Mouse (Mus musculus) hindbrain, embryonic 14.5 days (tissue): ENCODE measurements around the gene Zfp747. TPM values are rescaled to one million over a fixed set of nuclear protein-coding genes. Genes with fewer than 3 reads are reported as not detected.
"Not testable (repeated sequence)": the region's sequence is repeated elsewhere in the genome, so short reads cannot be mapped to it uniquely, and the experiment has no call there.

Experiments
- ATAC-seq: fragments of 200-750 bp; cut with Nextera tagmentation; 2 replicates; pipeline ENCODE4 v1.8.0; 2017; ENCODE audit warnings: moderate number of reproducible peaks, mild to moderate bottlenecking, moderate TSS enrichment, moderate library complexity; ENCODE audit not compliant: low FRiP score
- DNase-seq: peaks from one replicate; pipeline ENCODE4 v3.0.0-alpha.2; 2015; ENCODE audit warnings: low spot score
- H3K27ac ChIP-seq: fragments of 300-500 bp; sonication (generic); 2 replicates; pipeline ENCODE4 v1.5.1; 2014; ENCODE audit warnings: mild to moderate bottlenecking, moderate library complexity
- H3K27me3 ChIP-seq: fragments of 300-500 bp; sonication (generic); 2 replicates; pipeline ENCODE4 v1.6.1; 2014; ENCODE audit warnings: mild to moderate bottlenecking, low read length, mixed read lengths; ENCODE audit not compliant: control insufficient read depth, insufficient read depth
- H3K36me3 ChIP-seq: fragments of 300-500 bp; sonication (generic); replicated peaks from 2 replicates; pipeline ENCODE4 v1.6.1; 2014; ENCODE audit not compliant: control insufficient read depth, insufficient read depth
- H3K4me1 ChIP-seq: fragments of 300-500 bp; sonication (generic); replicated peaks from 2 replicates; pipeline ENCODE4 v1.6.1; 2014; ENCODE audit warnings: antibody characterized with exemption, low read length, mixed read lengths; ENCODE audit not compliant: control insufficient read depth, insufficient read depth
- H3K4me2 ChIP-seq: fragments of 300-500 bp; sonication (generic); replicated peaks from 2 replicates; pipeline ENCODE4 v1.6.1; 2014; ENCODE audit warnings: mild to moderate bottlenecking, moderate library complexity
- H3K4me3 ChIP-seq: fragments of 300-500 bp; sonication (generic); replicated peaks from 2 replicates; pipeline ENCODE4 v1.5.1; 2014; ENCODE audit warnings: mild to moderate bottlenecking, low read length
- H3K9ac ChIP-seq: fragments of 300-500 bp; sonication (generic); 2 replicates; pipeline ENCODE4 v1.6.1; 2014
- H3K9me3 ChIP-seq: fragments of 300-500 bp; sonication (generic); 2 replicates; pipeline ENCODE4 v1.6.1; 2016; ENCODE audit warnings: low read length; ENCODE audit not compliant: control insufficient read depth
- WGBS: fragments of 180-500 bp; shearing (Covaris S2); extraction: QIAGEN DNeasy Blood & Tissue Kit; methylation state at CpG from one replicate; pipeline ENCODE4 v1.1.7; 2014; 5-methylcytosine and 5-hydroxymethylcytosine counted together
- polyA plus RNA-seq: library from polyadenylated mRNA; unstranded; fragments of >200 nt; fragmentation: Nextera tagmentation; extraction: Ambion mirVana; gene quantifications from 2 replicates; pipeline ENCODE4 v1.2.1, GENCODE M21; 2014

The Zfp747 gene
- polyA plus RNA-seq, 1 experiment from 2014 or later = 8.5 TPM

DNA sequence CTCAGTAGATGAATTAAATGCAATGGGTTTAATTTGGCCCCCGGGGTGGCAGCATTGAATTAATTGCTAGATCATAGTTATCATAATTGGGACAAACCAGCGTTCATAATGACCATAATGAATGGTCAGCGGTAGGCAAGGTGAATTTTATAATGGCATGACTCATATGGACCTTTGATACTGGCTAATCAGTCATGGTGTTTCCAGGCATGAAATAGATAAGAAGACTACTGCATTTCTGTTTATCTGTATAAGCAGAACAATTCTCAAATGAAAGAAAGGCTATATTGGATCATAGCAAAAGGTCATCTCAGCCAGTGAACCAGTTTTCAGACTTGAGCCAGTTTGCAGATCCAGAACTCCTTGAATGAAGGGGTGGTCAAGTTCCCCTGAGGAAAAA is 24.5 kb upstream of the Zfp747 start:
- Histone ChIP-seq H3K9ac (no peak overlapping the region), H3K27ac (no peak overlapping the region), H3K27me3 (no peaks in the 10 kb centered on the region), H3K36me3 (no peaks in the 10 kb centered on the region), H3K9me3 (no peaks in the 10 kb centered on the region), H3K4me3 (no peak overlapping the region), H3K4me2 (no peak overlapping the region), H3K4me1 (no peaks in the 10 kb centered on the region)
- 69% methylated on average over 3 of the region's 3 CpGs for WGBS
- no peak for ATAC-seq
- DNase-seq = no peak

DNA sequence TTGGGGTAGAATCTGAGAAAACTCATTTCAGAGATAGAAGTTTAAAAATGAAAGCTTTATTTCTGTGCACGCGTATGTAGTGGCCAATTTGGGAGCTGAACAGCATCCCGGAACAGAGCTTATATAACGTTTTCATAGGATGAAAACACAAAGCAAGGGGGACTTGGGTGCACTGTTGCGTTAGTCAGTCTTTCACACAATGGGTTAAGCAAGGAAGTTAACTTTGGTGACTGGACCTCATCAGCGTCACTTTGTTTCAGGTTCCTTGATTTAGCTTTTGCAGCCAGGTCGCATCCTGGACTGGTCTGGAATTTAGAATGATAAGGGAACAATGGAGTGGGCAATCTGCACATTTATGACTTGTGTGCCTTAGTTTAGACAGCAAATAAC is 18.1 kb upstream of the Zfp747 start:
- Histone ChIP-seq H3K27me3 (no peaks in the 10 kb centered on the region), H3K4me1 (peaks cover 14% of the 10 kb centered on the region), H3K36me3 (no peaks in the 10 kb centered on the region; the same call in 1 of the 2 replicates), H3K4me3 (peak overlapping the region; percentile 75), H3K9me3 (no peaks in the 10 kb centered on the region), H3K4me2 (peak overlapping the region; percentile 60), H3K27ac (peak overlapping the region; percentile 92), H3K9ac (peak overlapping the region; percentile 94)
- DNase-seq (no peak), ATAC-seq (peak; percentile 41; the same call in 1 of the 2 replicates)
- 29% methylated on average over 7 of the region's 7 CpGs for WGBS

DNA sequence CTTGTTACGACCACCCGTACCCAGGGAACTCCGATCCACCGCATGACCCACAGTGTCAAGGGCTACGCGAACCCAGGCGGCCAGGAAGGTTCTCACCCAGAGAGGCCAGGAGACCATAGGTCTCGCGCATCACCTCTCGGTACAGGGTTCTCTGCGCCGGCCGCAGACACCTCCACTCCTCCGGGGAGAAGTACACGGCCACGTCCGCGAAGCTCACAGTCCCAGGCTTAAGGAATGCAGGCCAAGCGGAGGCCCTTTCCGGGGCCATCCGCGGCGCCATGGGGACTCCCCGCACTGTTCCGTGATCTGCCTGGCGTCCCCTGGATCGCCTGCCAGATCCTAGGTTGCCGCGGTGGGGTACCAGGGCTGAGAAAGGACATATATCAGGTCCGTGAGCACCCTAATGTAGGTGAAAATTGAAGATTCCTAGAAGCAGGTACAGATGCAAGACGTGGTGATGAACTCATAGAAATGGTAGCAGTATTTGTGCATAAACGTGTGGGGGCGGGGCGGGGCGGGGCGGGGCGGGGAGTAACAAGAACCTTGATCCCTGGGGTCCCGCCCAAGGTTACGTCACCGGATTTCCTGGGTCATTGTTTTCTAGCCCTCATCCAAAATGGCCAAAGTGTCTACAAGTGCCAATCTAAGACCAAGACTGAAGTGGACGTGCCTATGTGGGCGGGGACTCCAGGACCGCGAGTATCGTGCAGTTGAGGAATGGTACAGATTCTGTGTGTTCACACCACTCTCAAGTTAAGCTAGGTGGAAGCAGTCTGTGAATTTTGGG is 17.5 kb upstream of the Zfp747 start, which contains the start of gene E430018J23Rik:
Gene E430018J23Rik (minus strand): TSS at position 473 of the 787 bp plus-strand sequence.
- WGBS = under 1% methylated on average over 45 of the region's 45 CpGs
- peak; percentile 94 for ATAC-seq

DNA sequence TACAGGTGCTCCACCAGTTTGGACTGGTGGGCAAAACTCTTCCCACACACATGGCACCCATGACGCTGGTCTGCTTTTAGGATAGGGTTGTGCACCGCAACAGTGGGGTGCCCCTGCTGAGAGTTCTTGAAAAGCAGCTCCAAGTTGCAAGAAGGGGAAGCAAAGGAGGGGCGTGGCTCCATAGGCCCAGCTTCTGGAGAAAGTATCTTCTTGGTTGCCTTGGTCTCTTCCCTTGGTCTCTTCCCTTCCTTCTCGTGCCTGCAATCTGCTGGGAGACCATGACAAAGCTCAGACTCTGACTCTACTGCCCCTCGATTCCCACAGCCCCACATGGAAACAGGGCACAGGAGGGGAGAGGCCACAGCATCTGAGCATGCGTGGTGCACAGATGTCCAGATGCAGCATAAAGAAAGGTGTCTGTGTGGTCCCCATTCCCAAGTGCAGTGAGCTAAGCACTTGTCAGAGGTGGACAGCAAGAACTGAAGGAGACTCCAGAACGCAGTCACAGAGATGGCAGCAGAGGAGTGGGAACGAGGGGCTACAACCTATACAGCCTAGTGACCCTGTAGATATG is 16.5 kb upstream of the Zfp747 start:
- WGBS = 86% methylated on average over 8 of the region's 8 CpGs
- 0 out of 2 replicates have a peak overlapping the region, but pooled peaks have one; percentile 92 for H3K27ac ChIP-seq
- no peaks in the 10 kb centered on the region for H3K27me3 ChIP-seq
- H3K4me2 ChIP-seq = peak overlapping the region; percentile 60
- H3K36me3 ChIP-seq = no peaks in the 10 kb centered on the region; the same call in 1 of the 2 replicates
- no peak for DNase-seq
- no peaks in the 10 kb centered on the region for H3K9me3 ChIP-seq
- no peak for ATAC-seq
- H3K4me3 ChIP-seq = peak overlapping the region; percentile 75
- H3K9ac ChIP-seq = peak overlapping the region; percentile 94
- H3K4me1 ChIP-seq = peaks cover 14% of the 10 kb centered on the region

More for the DNA sequence above, 17.5 kb upstream of the Zfp747 start, which contains the start of gene E430018J23Rik:
- H3K36me3 ChIP-seq = no peaks in the 10 kb centered on the region; the same call in 1 of the 2 replicates
- H3K27ac ChIP-seq = peak within 1 kb of the TSS; percentile 92
- peak within 1 kb of the TSS; percentile 94 for H3K9ac ChIP-seq
- no peaks in the 10 kb centered on the region for H3K9me3 ChIP-seq
- peak within 1 kb of the TSS; percentile 60 for H3K4me2 ChIP-seq
- no peaks in the 10 kb centered on the region for H3K27me3 ChIP-seq
- peak; percentile 97 for DNase-seq
- peaks cover 14% of the 10 kb centered on the region for H3K4me1 ChIP-seq
- peak within 1 kb of the TSS; percentile 75 for H3K4me3 ChIP-seq

DNA sequence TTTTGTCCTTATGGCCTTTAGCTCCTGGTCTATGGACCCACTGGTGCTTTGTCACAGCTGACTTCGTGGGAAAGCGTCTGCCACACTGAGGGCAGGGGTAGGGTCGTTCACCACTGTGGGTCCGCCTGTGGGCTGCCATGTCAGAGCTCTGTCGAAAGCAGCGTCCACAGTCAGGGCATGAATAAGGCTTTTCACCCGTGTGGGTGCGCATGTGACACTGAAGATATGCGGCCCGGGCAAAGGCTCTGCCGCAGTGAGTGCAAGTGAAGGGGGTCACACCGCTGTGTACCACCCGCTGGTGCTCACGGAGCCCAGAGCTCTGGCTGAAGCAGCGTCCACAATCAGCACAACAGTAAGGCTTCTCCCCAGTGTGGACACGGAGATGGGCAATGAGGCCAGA is 15.7 kb upstream of the Zfp747 start:
- no peak overlapping the region for H3K27ac ChIP-seq
- 93% methylated on average over 16 of the region's 16 CpGs for whole genome bisulfite sequencing
- no peaks in the 10 kb centered on the region for H3K9me3 ChIP-seq
- no peaks in the 10 kb centered on the region; the same call in 1 of the 2 replicates for H3K36me3 ChIP-seq
- H3K4me3 ChIP-seq = no peak overlapping the region
- no peak overlapping the region for H3K9ac ChIP-seq
- H3K27me3 ChIP-seq = no peaks in the 10 kb centered on the region
- peaks cover 14% of the 10 kb centered on the region for H3K4me1 ChIP-seq
- H3K4me2 ChIP-seq = no peak overlapping the region
- ATAC-seq (no peak), DNase-seq (no peak)

DNA sequence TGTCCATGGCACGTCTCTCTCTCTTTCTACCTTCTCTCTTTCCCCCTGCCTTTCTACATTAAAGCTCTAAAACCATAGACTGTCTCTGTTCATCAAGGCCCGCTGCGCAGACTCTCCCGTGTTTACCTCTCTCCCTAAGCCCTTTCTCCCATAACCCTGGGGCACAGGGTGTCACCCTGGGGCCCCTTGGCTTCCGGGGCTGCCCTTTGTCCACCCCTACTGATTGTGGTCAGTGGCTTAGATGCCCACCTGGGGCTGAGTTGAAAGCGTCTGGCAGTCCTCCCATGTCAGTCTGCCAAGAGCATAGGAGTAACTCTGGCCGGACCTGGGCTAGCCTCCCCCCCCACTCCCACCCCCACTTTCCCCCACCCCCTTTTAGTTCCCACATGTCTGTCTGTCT is 14.5 kb upstream of the Zfp747 start:
- no peak overlapping the region for H3K27ac ChIP-seq
- no peak overlapping the region for H3K9ac ChIP-seq
- H3K27me3 ChIP-seq = no peaks in the 10 kb centered on the region
- 83% methylated on average over 7 of the region's 7 CpGs for WGBS
- peaks cover 14% of the 10 kb centered on the region for H3K4me1 ChIP-seq
- no peaks in the 10 kb centered on the region for H3K9me3 ChIP-seq
- no peak overlapping the region for H3K4me3 ChIP-seq
- no peak for DNase-seq
- ATAC-seq = no peak
- H3K36me3 ChIP-seq = no peaks in the 10 kb centered on the region; the same call in 1 of the 2 replicates
- H3K4me2 ChIP-seq = no peak overlapping the region

DNA sequence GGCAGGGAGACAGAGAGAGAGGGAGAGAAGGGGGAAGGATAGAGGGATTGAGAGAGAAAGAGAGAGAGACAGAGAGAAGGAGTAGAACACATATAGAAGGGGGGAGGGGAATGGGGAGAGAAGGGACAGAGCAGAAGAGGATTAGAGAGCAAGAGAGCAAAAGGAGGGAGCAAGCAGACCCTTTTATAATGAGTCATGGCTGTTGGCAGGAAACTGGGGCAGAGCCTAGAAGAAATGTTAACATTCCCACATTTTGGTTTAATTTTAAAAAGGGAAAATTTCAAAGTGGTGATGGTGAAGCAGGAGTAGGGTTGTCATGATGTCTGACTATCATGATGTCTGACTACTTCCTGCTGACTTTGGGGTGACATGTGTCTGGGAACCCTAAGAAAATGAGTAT is 12.4 kb upstream of the Zfp747 start:
- not testable (repeated sequence) for ATAC-seq, H3K4me1 ChIP-seq, H3K4me3 ChIP-seq, DNase-seq, H3K27me3 ChIP-seq, H3K9me3 ChIP-seq, H3K27ac ChIP-seq, H3K4me2 ChIP-seq, H3K9ac ChIP-seq, H3K36me3 ChIP-seq

DNA sequence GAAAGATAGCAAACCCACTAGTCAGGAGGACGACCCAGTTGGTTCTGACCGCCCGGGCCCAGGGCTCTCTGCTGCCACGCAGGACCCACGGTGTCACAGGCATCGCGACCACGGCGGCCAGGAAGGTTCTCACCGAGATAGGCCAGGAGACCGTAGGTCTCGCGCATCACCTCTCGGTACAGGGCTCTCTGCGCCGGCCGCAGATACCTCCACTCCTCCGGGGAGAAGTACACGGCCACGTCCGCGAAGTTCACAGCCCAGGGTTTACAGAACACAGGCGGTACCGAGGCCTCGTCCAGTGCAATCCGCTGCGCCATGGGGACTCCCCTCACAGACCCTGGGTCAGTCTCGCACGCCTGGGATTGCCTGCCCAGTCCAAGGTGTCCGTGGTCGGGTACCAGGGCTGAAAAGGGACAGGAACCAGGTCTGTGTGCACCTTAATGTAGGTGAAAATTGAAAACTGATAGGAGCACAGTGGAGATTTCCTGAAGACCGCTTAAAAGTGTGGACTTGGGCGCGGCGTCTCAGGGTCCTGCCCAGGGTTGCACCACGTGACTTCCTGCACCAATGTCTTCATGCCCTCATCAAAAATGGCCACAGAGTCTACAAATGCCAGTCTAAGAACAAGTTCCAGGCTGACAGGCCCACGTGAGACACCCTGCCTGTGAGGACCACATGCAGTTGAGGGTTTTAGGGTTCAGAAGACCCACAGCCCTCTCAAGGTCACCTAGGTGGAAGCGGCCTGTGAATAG is 11.0 kb upstream of the Zfp747 start, which contains the start of gene 9130019O22Rik:
Gene 9130019O22Rik (minus strand): TSS at position 526 of the 752 bp plus-strand sequence.
- ATAC-seq (peak; percentile 82), DNase-seq (peak; percentile 90)
- 12% methylated on average over 37 of the region's 38 CpGs for WGBS
- Histone ChIP-seq H3K4me3 (peak within 1 kb of the TSS; percentile 59), H3K27me3 (no peaks in the 10 kb centered on the region), H3K9ac (peak within 1 kb of the TSS; percentile 76), H3K9me3 (no peaks in the 10 kb centered on the region), H3K4me2 (peak within 1 kb of the TSS; percentile 85), H3K4me1 (no peaks in the 10 kb centered on the region), H3K27ac (no peak within 1 kb of the TSS), H3K36me3 (peaks cover 3% of the 10 kb centered on the region)

DNA sequence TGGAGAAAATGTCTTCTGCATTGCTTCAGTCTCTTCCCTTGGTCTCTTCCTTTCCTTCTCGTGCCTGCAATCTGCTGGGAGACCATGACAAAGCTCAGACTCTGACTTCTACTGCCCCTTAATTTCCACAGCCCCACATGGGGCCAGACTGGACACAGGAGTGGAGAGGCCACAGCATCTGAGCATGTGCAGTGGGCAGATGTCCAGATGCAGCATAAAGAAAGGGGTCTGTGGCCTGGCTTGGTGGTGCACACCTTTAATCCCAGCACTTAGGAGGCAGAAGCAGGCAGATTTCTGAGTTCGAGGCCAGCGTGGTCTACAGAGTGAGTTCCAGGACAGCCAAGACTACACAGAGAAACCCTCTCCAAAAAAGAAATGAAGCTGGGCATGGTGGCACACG is 9.7 kb upstream of the Zfp747 start:
- H3K4me2 ChIP-seq, H3K27me3 ChIP-seq, DNase-seq, H3K27ac ChIP-seq, H3K4me3 ChIP-seq, H3K9ac ChIP-seq, H3K9me3 ChIP-seq, H3K36me3 ChIP-seq, ATAC-seq, H3K4me1 ChIP-seq: not testable (repeated sequence)
- WGBS = 94% methylated on average over 4 of the region's 4 CpGs
